ENCODE assay signal across 11 mouse cellular contexts in the genomic region with DNA sequence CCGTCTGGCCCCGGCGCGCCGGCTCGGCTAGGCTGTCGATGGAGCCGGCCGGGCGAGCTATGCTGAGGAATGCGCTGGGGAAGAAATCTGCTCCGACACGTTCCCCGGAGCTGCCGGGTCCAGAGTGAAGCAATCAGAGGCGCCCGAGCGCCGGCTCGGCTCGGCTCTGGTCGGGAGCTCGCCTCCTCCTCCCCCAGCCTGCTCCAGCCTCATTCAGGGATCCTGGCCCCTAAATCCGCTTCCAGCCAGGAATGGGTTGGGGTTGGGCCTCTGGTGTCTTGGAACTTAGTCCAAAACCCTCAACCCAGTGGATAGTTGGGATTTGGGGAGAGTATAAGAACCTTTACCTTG. TPM values are rescaled to one million over a fixed set of nuclear protein-coding genes. Genes with fewer than 3 reads are reported as not detected.
DNase-seq lines count a peak whose midpoint lies in the region; ATAC-seq and TF ChIP-seq lines count a peak whose summit lies in the region.
"Had no signal": no experiment of that assay in that cellular context is flagged by ENCODE, and none has a peak within 500 bp of the region (broad histone marks: within the 10 kb centered on the region; RNA-seq: fewer than 3 reads in every experiment).

No protein-coding gene starts in this region.

- H3K36me3 ChIP-seq in hindbrain, embryonic 11.5 days (ENCODE audit: control insufficient read depth, insufficient read depth, low read length): no peaks in the 10 kb centered on the region
- H3K36me3 ChIP-seq in hindbrain, embryonic 12.5 days: no peaks in the 10 kb centered on the region
- no peaks in the 10 kb centered on the region for H3K36me3 ChIP-seq in E14TG2a.4 (ENCODE audit: insufficient read depth, low read length)
- no peaks in the 10 kb centered on the region for H3K36me3 ChIP-seq in midbrain, embryonic 10.5 days

- H3K9ac ChIP-seq in hindbrain, embryonic 11.5 days (ENCODE audit: low read depth, low read length): no peak overlapping the region
- no peak overlapping the region for H3K9ac ChIP-seq in hindbrain, embryonic 12.5 days
- H3K9ac ChIP-seq: liver, postnatal 0 days had no signal

- peak; percentile 52 for DNase-seq in hindbrain, embryonic 11.5 days (ENCODE audit: low spot score)
- DNase-seq in embryo, embryonic 11 days: peak; percentile 65
- DNase-seq in lung, postnatal 14 days: peak; percentile 37
- DNase-seq in midbrain, embryonic 10.5 days (ENCODE audit: low spot score): no peak
- DNase-seq: cerebellum, postnatal 10 days; liver, postnatal 0 days; retina, postnatal 1 day; thymus, adult 18-20 months had no signal

- WGBS in hindbrain, embryonic 11.5 days: under 1% methylated on average over 24 of the region's 24 CpGs
- 0% methylated on average over 24 of the region's 24 CpGs for WGBS in hindbrain, embryonic 12.5 days
- WGBS in midbrain, embryonic 10.5 days: under 1% methylated on average over 24 of the region's 24 CpGs

- no peak; the same call in 1 of the 2 replicates for ATAC-seq in hindbrain, embryonic 11.5 days (ENCODE audit: low FRiP score)
- ATAC-seq in hindbrain, embryonic 12.5 days (ENCODE audit: low FRiP score): no peak
- no peak for ATAC-seq in CD4-positive, CD25-positive, alpha-beta regulatory T cell, adult 4 months
- ATAC-seq: liver, postnatal 0 days had no signal

- 0 out of 2 replicates have a peak, but pooled peaks cover 2% of the 10 kb centered on the region for H3K4me1 ChIP-seq in hindbrain, embryonic 11.5 days (replicated peaks; ENCODE audit: control insufficient read depth, insufficient read depth, low read length)
- peaks cover 12% of the 10 kb centered on the region for H3K4me1 ChIP-seq in hindbrain, embryonic 12.5 days
- peaks cover 35% of the 10 kb centered on the region for H3K4me1 ChIP-seq in E14TG2a.4 (replicated peaks; ENCODE audit: low read depth, low read length)
- peaks cover 15% of the 10 kb centered on the region for H3K4me1 ChIP-seq in midbrain, embryonic 10.5 days

- peaks cover 96% of the 10 kb centered on the region for H3K27me3 ChIP-seq in hindbrain, embryonic 11.5 days (ENCODE audit: control insufficient read depth, insufficient read depth, low read length)
- peaks cover 98% of the 10 kb centered on the region for H3K27me3 ChIP-seq in hindbrain, embryonic 12.5 days
- peaks cover 87% of the 10 kb centered on the region for H3K27me3 ChIP-seq in E14TG2a.4 (ENCODE audit: insufficient read depth, low read length)
- H3K27me3 ChIP-seq in midbrain, embryonic 10.5 days (ENCODE audit: low read depth, poor library complexity, severe bottlenecking): peaks cover 100% of the 10 kb centered on the region

- no peak overlapping the region for H3K4me3 ChIP-seq in hindbrain, embryonic 11.5 days (ENCODE audit: low read depth, low read length)
- H3K4me3 ChIP-seq in hindbrain, embryonic 12.5 days: no peak overlapping the region; the same call in 1 of the 2 replicates
- peak overlapping the region; percentile 84 for H3K4me3 ChIP-seq in E14TG2a.4 (replicated peaks; ENCODE audit: low read length)
- no peak overlapping the region for H3K4me3 ChIP-seq in midbrain, embryonic 10.5 days

- H3K27ac ChIP-seq in hindbrain, embryonic 11.5 days (ENCODE audit: low read depth, low read length): no peak overlapping the region
- H3K27ac ChIP-seq in hindbrain, embryonic 12.5 days: no peak overlapping the region
- no peak overlapping the region for H3K27ac ChIP-seq in midbrain, embryonic 10.5 days (replicated peaks)

- no peaks in the 10 kb centered on the region for H3K9me3 ChIP-seq in hindbrain, embryonic 11.5 days (ENCODE audit: control insufficient read depth, low read length)
- no peaks in the 10 kb centered on the region for H3K9me3 ChIP-seq in hindbrain, embryonic 12.5 days (replicated peaks)
- H3K9me3 ChIP-seq in E14TG2a.4 (ENCODE audit: low read length): no peaks in the 10 kb centered on the region
- H3K9me3 ChIP-seq in midbrain, embryonic 10.5 days (replicated peaks): no peaks in the 10 kb centered on the region

- TF ChIP-seq CTCF in E14TG2a.4 (conservative IDR thresholded peaks at IDR 0.05; ENCODE audit: low read length): no peak

- H3K4me2 ChIP-seq in hindbrain, embryonic 11.5 days (replicated peaks; ENCODE audit: low read depth, low read length): no peak overlapping the region
- H3K4me2 ChIP-seq in hindbrain, embryonic 12.5 days (replicated peaks): no peak overlapping the region

RNA-seq across cellular contexts. Expression of gene Hoxc13, which starts 1.1 kb away (rescaled TPM):
- 0.11 and 0.48 TPM in 2 replicates for polyA plus RNA-seq in hindbrain, embryonic 11.5 days (2014; fragmentation: Nextera tagmentation; extraction: Ambion mirVana)
- 0.09 and 0.17 TPM in 2 replicates for polyA plus RNA-seq in hindbrain, embryonic 12.5 days (2016; fragmentation: Nextera tagmentation; extraction: Ambion mirVana)
- not detected for polyA plus RNA-seq in CD4-positive, CD25-positive, alpha-beta regulatory T cell, adult 4 months (2017; shearing (Covaris generic))
- polyA plus RNA-seq in midbrain, embryonic 10.5 days (2016; fragmentation: Nextera tagmentation; extraction: Ambion mirVana): not detected in 2 replicates
- polyA plus RNA-seq: liver, postnatal 0 days had no signal

RNA-seq across cellular contexts. Expression of gene Hoxc12, which starts 14.6 kb away (rescaled TPM):
- polyA plus RNA-seq in hindbrain, embryonic 11.5 days (2014; fragmentation: Nextera tagmentation; extraction: Ambion mirVana): not detected in 2 replicates
- not detected in 2 replicates for polyA plus RNA-seq in hindbrain, embryonic 12.5 days (2016; fragmentation: Nextera tagmentation; extraction: Ambion mirVana)
- polyA plus RNA-seq in CD4-positive, CD25-positive, alpha-beta regulatory T cell, adult 4 months (2017; shearing (Covaris generic)): not detected
- not detected in 2 replicates for polyA plus RNA-seq in midbrain, embryonic 10.5 days (2016; fragmentation: Nextera tagmentation; extraction: Ambion mirVana)
- polyA plus RNA-seq: liver, postnatal 0 days had no signal

RNA-seq across cellular contexts. Expression of gene Hoxc11, which starts 32.2 kb away (rescaled TPM):
- not detected in 2 replicates for polyA plus RNA-seq in hindbrain, embryonic 11.5 days (2014; fragmentation: Nextera tagmentation; extraction: Ambion mirVana)
- not detected in 2 replicates for polyA plus RNA-seq in hindbrain, embryonic 12.5 days (2016; fragmentation: Nextera tagmentation; extraction: Ambion mirVana)
- not detected for polyA plus RNA-seq in CD4-positive, CD25-positive, alpha-beta regulatory T cell, adult 4 months (2017; shearing (Covaris generic))
- not detected in 2 replicates for polyA plus RNA-seq in midbrain, embryonic 10.5 days (2016; fragmentation: Nextera tagmentation; extraction: Ambion mirVana)
- polyA plus RNA-seq: liver, postnatal 0 days had no signal

RNA-seq across cellular contexts. Expression of gene Hoxc10, which starts 44.6 kb away (rescaled TPM):
- polyA plus RNA-seq in hindbrain, embryonic 11.5 days (2014; fragmentation: Nextera tagmentation; extraction: Ambion mirVana): not detected in 2 replicates
- polyA plus RNA-seq in hindbrain, embryonic 12.5 days (2016; fragmentation: Nextera tagmentation; extraction: Ambion mirVana): not detected in 2 replicates
- not detected for polyA plus RNA-seq in CD4-positive, CD25-positive, alpha-beta regulatory T cell, adult 4 months (2017; shearing (Covaris generic))
- polyA plus RNA-seq in midbrain, embryonic 10.5 days (2016; fragmentation: Nextera tagmentation; extraction: Ambion mirVana): not detected in 2 replicates
- polyA plus RNA-seq: liver, postnatal 0 days had no signal

RNA-seq across cellular contexts. Expression of gene Hoxc5, which starts 45.3 kb away (rescaled TPM):
- polyA plus RNA-seq in hindbrain, embryonic 11.5 days (2014; fragmentation: Nextera tagmentation; extraction: Ambion mirVana): 21.0 and 21.6 TPM in 2 replicates
- 20.2 and 37.0 TPM in 2 replicates for polyA plus RNA-seq in hindbrain, embryonic 12.5 days (2016; fragmentation: Nextera tagmentation; extraction: Ambion mirVana)
- polyA plus RNA-seq in CD4-positive, CD25-positive, alpha-beta regulatory T cell, adult 4 months (2017; shearing (Covaris generic)): not detected
- polyA plus RNA-seq in midbrain, embryonic 10.5 days (2016; fragmentation: Nextera tagmentation; extraction: Ambion mirVana): 0.04 and 0.06 TPM in 2 replicates
- polyA plus RNA-seq: liver, postnatal 0 days had no signal
